Mouse (Mus musculus): ENCODE measurements around the gene Bace2. TPM values are rescaled to one million over a fixed set of nuclear protein-coding genes. Genes with fewer than 3 reads are reported as not detected.

The Bace2 gene
- 1 to 10 TPM; 5.7 to 6.6 TPM for total RNA-seq (2021)
- long read RNA-seq, experiment 1, full-length matches to known transcripts, result 3 of 4 reads
- long read RNA-seq, experiment 1, partial matches to known transcripts, result 0 of 4 reads
- long read RNA-seq, experiment 1, other reads (novel, unspliced or antisense), result 1 of 4 reads
- long read RNA-seq, experiment 2, full-length matches to known transcripts, result 2 of 3 reads
- long read RNA-seq, experiment 2, partial matches to known transcripts, result 0 of 3 reads
- long read RNA-seq, experiment 2, other reads (novel, unspliced or antisense), result 1 of 3 reads

DNA sequence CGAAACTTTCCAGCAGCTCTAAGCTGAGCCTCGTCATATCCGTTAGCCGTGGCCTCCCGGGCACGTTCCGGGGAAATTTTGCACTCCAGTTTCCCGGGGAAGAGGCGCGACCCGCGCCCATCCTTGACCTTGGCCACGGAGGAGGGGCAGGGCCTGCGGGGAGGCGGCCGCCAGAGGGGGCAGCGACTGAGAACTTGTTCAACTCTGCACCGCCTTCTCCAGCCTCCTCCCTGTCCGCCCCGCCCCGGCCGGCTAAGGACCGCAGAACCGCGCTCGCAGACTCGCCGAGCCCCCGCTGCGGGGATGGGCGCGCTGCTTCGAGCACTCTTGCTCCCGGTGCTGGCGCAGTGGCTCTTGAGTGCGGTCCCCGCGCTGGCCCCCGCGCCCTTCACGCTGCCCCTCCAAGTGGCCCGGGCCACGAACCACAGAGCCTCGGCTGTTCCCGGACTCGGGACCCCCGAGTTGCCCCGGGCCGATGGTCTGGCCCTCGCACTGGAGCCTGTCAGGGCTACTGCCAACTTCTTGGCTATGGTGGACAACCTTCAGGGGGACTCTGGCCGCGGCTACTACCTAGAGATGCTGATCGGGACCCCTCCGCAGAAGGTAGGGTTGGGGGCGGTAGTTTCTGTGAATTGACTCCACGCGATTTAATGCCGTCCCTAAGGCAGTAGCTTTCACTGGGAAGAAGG, at the start of gene Bace2:
Gene Bace2, plus strand, starts transcription at position 244 of the 689 bp plus-strand sequence.
- Histone ChIP-seq H3K4me3 (peak within 1 kb of the TSS; percentile 56), H3K27ac (peak within 1 kb of the TSS; percentile 47)
- peak; percentile 56 for TF ChIP-seq CTCF (IDR thresholded peaks at IDR 0.05)
- peak; percentile 42 for DNase-seq (ENCODE audit: extremely low spot score in 1 of 2, low spot score in 2 of 2)
- intact Hi-C loops (cut with DNase I), result loop anchor here (2.0 to 5.0 kb wide), 2 partner anchors 74 to 86 kb away; no protein-coding TSS in a partner anchor

DNA sequence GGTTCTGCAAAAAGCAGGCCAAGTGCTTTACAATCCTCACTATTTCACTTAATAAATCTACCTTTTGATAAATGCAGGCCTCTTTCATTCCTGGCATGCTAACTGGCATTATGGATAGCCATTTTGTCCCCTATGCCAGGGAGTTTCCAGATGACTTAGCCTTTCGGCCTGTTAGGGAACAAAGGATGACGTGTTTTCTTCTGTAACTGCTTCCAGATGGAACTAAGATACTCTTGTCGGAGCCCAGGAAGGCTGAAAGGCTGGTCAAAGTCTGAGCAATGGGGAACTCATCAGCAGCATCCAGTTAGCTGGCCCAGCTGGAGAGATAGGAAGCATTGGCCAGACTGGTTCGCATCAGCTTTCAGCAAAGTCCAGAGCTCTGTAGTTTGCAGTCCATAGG, 48.9 kb upstream of the Bace2 start:
- H3K27ac ChIP-seq, result no peak overlapping the region
- intact Hi-C loops (cut with DNase I), result no loop called here
- no peak for DNase-seq (ENCODE audit: extremely low spot score in 1 of 2, low spot score in 2 of 2)
- no peak for TF ChIP-seq CTCF (IDR thresholded peaks at IDR 0.05)
- no peak overlapping the region for H3K4me3 ChIP-seq

DNA sequence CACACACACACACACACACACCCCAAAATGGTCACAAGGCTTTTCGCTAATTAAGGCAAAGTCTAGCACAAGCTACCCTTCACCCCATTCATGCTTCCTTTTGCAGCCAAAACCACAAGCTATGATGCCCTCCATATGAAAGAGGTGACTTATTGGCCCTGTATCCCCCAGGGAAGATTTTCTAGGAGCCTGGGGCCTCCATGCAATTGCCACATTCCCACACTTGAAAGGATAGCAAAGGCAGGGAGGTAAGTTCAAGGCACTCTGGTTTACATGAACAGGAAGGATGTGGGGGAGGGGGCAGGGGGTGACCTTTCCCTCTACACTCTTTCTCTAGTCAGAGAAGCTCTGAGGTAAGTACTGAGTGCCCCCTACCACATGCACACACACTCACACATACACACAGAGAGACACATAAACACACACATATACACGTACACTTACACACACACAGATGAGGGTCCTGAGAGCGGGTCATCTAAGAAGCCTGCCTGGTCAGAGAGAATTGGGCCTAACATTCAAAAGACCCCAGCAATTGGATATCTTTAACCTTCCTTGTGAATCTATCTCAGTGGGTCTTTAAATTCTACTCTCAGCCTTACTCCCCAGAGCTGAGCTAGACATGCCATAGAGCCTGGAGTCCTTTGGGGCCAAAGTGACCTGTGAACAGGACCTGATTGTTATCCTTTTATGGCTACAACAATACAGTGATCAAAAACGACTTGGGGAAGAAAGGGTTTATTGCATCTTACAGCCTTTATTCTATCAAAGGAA, 46.6 kb upstream of the Bace2 start:
- TF ChIP-seq CTCF (IDR thresholded peaks at IDR 0.05), result no peak
- intact Hi-C loops (cut with DNase I), result loop anchor here (2.0 to 5.0 kb wide), 2 partner anchors 157 to 467 kb away; no protein-coding TSS in a partner anchor
- DNase-seq (ENCODE audit: extremely low spot score in 1 of 2, low spot score in 2 of 2), result no peak
- Histone ChIP-seq H3K27ac (no peak overlapping the region), H3K4me3 (no peak overlapping the region)

DNA sequence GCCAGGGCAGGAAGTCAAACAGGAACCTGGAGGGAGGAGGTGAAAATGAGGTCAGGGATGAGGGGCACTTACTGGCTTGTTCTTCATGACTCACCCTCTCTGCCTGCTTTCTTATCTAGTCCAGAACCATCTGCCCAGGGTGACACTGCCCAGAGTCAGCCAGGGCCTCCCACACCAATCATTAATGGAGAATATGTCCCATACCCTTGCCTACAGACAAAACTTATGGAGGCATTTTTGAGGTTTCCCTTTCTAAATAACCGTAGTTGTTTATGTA, 46.0 kb upstream of the Bace2 start:
- TF ChIP-seq CTCF (IDR thresholded peaks at IDR 0.05), result no peak
- Histone ChIP-seq H3K4me3 (no peak overlapping the region), H3K27ac (no peak overlapping the region)
- intact Hi-C loops (cut with DNase I), result loop anchor here (2.0 to 5.0 kb wide), 2 partner anchors 156 to 467 kb away; no protein-coding TSS in a partner anchor
- DNase-seq (ENCODE audit: extremely low spot score in 1 of 2, low spot score in 2 of 2), result no peak

DNA sequence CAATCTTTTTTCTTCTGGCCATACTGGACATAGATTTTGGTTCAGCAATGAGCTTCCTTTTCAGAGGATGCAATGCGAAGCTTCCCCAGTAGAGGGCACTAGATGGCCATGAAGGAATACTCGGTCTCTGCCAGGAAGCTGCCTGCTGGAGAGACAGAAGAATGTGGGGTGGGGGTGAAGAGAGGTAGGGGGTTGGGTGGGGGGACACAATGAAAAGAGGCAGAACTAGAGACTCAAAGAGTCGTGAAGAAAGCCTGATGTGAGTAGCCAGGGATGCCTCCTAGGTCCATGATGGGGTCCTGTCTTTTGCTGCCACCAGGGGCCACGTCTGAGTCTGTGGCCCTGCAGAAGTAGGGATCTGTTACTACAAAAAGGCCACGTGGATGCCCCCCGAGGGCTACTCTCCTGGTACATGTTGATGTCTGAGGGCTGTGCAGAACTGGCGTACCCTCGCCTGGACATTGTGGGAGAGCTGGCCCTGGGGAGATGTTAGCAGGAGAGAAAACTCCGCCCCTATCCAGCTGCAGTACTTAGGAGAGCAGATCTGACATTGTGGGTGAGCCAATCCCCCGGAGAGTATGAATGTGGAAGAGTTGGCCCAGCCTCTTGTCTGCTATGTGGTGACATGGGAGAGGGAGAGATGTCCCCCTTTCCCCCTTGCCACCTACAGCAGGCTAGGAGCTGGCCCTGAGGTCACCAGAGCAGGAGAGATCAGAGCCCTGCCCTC, 43.4 kb upstream of the Bace2 start:
- Histone ChIP-seq H3K4me3 (no peak overlapping the region), H3K27ac (no peak overlapping the region)
- peak; percentile 80 to 88 for DNase-seq (ENCODE audit: extremely low spot score in 1 of 2, low spot score in 2 of 2)
- intact Hi-C loops (cut with DNase I), result loop anchor here (2.0 to 5.0 kb wide), 3 partner anchors 106 to 464 kb away; no protein-coding TSS in a partner anchor
- TF ChIP-seq CTCF (IDR thresholded peaks at IDR 0.05), result peak; percentile 83

DNA sequence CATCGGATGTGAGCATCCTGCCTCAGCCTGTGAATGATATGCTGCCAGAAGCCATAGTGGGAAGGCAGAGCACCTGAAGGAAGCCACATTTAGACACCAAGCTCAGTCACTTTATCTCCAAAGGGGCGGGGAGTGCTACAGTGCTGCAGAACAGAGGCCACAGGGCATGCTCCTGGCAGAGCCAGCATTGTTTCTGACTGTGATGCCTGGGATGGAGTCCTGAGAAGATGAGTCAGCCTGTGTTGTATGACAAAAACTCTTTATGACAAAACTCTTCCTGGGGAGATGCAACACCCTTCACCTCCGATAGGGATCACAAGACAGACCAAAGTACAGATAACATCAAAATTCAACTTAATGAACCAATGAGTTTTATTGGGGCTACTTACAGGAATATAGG, 35.0 kb upstream of the Bace2 start:
- intact Hi-C loops (cut with DNase I), result no loop called here
- TF ChIP-seq CTCF (IDR thresholded peaks at IDR 0.05), result no peak
- no peak overlapping the region for H3K27ac ChIP-seq
- DNase-seq (ENCODE audit: extremely low spot score in 1 of 2, low spot score in 2 of 2), result no peak
- H3K4me3 ChIP-seq, result no peak overlapping the region

DNA sequence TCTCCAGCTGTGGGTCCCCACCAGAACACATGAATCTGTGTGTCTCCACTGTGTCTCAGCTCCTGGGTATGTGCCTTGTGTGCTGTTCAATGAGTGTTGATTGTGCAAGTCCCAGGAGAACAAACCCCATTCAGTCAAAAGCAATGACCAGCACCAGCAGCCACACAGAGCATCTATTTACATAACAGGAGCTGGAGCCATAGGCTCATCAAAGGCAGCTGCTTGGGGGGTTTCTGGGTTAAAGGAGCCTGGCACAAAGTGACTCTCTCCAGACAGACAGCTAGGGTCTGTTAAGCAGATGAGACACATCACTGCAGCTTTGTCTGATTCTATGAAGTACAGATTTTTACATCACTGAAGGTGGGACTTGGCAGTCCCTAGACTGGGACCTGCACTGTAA, 33.9 kb upstream of the Bace2 start:
- H3K4me3 ChIP-seq, result no peak overlapping the region
- no peak for TF ChIP-seq CTCF (IDR thresholded peaks at IDR 0.05)
- H3K27ac ChIP-seq, result no peak overlapping the region
- DNase-seq (ENCODE audit: extremely low spot score in 1 of 2, low spot score in 2 of 2), result no peak
- intact Hi-C loops (cut with DNase I), result no loop called here

DNA sequence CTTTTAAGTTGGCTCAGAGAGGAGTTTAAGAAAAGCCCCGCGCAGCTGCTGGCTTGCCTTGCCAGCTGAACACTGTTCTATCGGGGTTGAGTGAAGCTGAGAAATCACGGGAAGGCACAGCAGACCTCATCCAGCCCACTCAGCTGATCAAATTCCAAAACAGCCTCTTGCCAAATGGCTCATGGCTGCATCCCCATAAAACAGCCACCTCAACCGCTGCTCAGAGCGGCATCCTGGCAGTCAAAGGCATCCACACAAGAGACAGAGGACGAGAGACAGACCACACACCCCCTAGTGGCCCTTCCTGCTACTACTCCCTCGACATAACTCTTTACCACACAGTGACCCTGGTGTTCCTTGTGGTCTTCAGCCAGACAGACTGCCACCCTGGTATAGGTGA, 30.6 kb upstream of the Bace2 start:
- DNase-seq (ENCODE audit: extremely low spot score in 1 of 2, low spot score in 2 of 2), result peak; percentile 43 to 55

DNA sequence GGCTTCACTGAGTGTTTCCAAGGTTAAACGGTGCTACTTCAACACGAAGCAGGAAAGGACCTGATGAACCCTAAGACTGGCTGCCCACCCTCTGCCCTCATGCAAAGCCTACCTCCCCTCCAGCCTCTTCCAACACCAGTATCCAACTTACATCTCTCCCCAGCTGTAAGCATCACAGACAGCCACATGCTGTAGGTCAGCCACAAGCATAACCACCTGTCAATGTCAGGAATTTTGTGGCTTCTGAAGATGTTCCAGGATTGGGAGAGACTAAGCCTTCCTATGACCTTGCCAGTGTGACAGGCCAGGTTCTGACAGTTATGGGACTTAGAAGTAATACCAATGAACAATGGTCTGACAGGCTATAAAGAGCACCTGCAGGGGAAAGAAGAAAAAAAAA, 27.9 kb upstream of the Bace2 start:
- TF ChIP-seq CTCF (IDR thresholded peaks at IDR 0.05), result no peak
- DNase-seq (ENCODE audit: extremely low spot score in 1 of 2, low spot score in 2 of 2), result no peak
- intact Hi-C loops (cut with DNase I), result loop anchor here (5.0 kb wide), 2 partner anchors 89 to 104 kb away; no protein-coding TSS in a partner anchor
- H3K4me3 ChIP-seq, result no peak overlapping the region
- no peak overlapping the region for H3K27ac ChIP-seq

More for the DNA sequence above, 30.6 kb upstream of the Bace2 start:
- intact Hi-C loops (cut with DNase I), result loop anchor here (5.0 kb wide), 2 partner anchors 91 to 106 kb away; no protein-coding TSS in a partner anchor
- Histone ChIP-seq H3K27ac (no peak overlapping the region), H3K4me3 (no peak overlapping the region)
- TF ChIP-seq CTCF (IDR thresholded peaks at IDR 0.05), result peak; percentile 64

DNA sequence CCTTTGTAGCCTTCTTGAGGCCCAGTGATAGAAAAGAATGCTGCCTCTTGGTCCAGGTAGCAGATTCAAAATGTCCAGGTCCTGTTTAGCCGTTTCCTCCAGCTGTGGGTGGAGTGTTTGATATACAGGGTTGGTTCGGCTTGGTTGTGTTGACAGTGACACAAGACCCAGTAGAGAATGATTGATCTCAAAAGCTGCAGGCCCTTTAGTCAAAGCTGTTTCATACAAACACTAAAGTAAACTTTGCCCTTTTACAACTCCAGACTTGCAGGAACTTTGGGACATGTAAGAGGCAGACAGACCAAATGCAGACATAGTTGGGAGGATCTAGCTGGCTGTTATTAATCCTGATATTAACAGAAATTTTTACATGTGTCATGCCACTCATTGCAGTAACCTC, 3.5 kb upstream of the Bace2 start:
- no peak for DNase-seq (ENCODE audit: extremely low spot score in 1 of 2, low spot score in 2 of 2)
- no peak for TF ChIP-seq CTCF (IDR thresholded peaks at IDR 0.05)
- no peak overlapping the region for H3K27ac ChIP-seq
- no peak overlapping the region for H3K4me3 ChIP-seq
- intact Hi-C loops (cut with DNase I), result no loop called here

DNA sequence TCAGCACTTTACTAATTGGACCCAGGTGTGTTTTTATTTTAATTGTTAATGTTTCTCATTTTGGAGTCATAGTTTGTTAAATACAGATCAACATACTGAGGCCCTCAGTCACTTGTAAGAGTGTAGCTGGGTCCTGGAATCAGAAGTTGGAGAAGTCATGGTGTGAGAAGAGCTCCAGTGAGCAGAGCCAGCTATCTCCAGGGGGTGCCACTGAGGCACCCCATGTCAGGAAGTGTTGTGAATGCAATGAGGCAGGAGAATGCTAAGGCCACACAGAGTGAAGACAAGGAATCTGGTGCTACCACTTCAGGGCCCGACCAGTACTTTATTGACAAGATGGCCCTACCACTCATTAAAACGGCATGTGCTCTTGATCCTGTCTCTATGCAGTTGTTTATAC, 1.9 kb upstream of the Bace2 start:
- no peak for DNase-seq (ENCODE audit: extremely low spot score in 1 of 2, low spot score in 2 of 2)
- intact Hi-C loops (cut with DNase I), result loop anchor here (5.0 kb wide), 1 partner anchor 88 kb away; no protein-coding TSS in a partner anchor
- TF ChIP-seq CTCF (IDR thresholded peaks at IDR 0.05), result peak; percentile 28
- Histone ChIP-seq H3K27ac (no peak overlapping the region), H3K4me3 (no peak overlapping the region)
